Mouse (Mus musculus): Measurements from ENCODE around the gene Scarb2.
A peak's percentile ranks its signal among the peaks of the same experiment; 100 is the strongest.

The Scarb2 gene

DNA sequence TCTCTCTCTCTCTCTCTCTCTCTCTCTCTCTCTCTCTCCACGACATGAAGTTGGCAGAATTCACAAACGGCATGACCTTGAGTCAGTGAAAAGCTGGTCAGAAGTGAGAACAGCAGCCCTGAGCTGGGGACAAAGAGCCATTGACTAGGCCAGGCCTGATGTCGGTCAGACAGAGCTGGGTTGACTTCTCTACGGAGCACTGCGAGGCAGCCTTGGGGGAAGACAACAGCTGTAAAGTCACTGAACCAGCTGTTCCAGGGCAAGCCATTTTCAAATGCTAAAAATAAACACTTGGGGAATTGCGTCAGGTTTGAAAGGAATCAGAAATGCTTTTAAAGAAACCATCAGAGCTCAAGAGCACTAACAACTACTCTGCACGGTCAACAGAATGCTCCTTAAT is 13.2 kb downstream of the Scarb2 start:
- DNase-seq (ENCODE audit: low spot score in 2 of 2): no peak

GRCm38 (mm10) chr5:92490779-92491178 is 15.9 kb downstream of the Scarb2 start:
- DNase-seq (ENCODE audit: low spot score in 2 of 2): no peak

DNA sequence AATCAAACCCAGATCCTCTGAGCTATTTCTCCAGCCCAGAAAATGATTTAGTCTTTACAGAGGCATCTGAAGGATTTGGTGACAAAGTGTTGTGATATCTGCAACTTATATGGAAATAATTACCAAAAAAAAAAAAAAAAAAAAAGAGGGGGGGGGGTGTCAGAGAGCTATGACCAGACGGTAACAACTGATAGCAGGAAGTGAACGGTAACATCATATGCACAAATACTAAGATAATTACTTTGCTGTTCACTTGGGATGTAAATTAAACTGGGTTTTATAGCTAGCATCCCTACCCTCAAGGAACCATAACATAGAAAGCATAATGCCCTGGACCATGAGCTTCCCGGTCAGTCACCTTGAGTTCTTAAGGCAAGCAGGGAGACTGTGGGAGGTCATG is 16.3 kb downstream of the Scarb2 start:
- no peak for DNase-seq (ENCODE audit: low spot score in 2 of 2)

DNA sequence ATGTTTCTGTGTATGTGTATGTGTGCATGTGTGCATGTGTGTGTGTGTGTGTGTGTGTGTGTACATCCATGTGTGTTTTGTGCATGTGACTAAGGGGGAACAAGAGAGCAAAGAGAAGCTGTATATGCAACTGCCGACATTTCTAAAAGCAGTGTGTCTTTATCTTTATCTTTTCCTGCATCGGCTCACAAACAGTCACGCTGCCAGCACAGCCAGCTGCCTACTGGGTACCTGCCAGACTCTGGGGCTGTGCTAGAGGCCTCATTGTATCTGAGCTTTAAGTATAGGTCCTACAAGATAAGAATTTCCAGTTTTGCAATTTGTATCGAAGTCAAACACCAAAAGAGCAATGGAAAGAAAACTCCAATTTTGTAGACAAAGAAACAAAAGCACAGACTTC is 17.1 kb downstream of the Scarb2 start:
- peak in 1 of 2 experiments; percentile 17 for DNase-seq (ENCODE audit: low spot score in 2 of 2)

DNA sequence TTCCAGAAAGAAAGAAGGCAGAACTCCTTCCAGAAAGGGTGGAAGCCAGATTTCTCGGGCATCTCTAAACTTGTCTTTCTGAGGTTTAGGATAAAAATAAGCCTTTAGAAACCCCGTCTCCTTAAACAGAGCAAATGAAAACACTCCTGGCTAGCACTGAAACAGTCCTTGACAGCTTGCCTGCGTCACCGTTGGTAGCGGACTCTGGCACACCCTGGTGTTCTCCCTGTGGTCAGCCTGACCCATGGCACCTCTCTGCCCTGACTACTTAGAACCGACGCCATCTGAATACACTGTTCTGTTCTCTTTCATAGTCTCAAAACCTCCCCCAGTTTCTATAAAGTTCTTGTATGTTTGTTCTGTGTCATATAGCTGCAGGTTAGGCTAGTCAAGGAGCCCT is 17.7 kb downstream of the Scarb2 start:
- no peak for DNase-seq (ENCODE audit: low spot score in 2 of 2)

DNA sequence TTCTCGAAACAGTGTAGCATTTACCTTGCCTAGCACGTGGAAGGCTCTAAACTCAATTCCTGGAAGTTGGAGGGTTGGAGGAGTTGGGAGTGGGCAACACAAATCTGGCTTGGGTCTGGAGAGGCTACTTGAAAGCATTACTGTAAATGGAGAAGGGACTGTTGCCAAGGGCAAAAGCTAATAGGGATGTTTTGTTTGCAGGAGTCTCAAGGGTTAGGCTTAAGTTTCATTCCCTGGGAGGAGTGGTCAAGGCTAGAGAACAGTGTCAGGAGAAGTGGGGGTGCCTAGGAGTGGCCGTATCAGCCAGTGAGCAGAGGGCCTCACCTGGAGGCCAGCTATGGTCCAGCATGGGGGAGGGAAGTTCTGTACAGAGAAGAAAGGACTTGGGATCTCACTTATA is 18.2 kb downstream of the Scarb2 start:
- no peak for DNase-seq (ENCODE audit: low spot score in 2 of 2)

DNA sequence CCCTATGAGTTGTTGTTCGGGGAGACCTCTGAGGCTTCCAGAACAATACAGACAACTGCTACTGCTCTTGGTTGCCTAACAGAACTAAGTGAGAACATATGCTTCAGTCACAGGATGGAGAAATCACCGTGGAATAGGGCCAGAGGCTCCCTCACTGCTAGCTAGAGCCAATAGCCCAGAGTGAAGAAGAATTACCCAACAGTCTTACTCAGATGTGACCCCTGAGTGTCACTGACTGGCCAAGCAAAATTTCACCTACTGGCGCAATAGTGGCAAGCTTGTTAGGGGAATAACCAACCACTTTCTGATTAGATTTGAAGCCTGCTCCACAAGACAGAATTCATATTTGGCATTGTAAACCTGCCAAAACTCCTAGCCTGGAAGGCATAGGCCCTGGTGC is 19.9 kb downstream of the Scarb2 start:
- DNase-seq (ENCODE audit: low spot score in 2 of 2): no peak

DNA sequence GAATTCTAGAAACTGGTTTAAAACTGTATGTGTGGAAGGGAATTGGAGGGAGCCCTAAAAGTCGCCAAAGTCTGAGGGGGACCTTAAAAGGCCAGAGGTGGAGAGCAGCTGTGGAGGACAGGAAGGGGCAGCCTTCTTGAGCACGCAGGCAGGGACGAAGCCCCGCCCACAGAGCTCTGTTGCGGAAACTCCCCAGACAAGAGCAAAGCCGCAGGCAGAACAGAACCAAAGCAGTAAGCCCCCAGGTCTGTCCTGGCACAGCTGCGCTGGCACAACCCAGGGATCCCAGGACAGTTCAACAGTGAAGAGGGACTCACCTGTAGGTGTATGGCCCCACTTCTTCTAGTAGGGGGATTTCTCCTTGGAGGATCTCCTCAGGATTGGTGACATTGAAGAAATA is 21.8 kb downstream of the Scarb2 start:
- DNase-seq (ENCODE audit: low spot score in 2 of 2): no peak

GRCm38 (mm10) chr5:92472863-92473262 is 33.8 kb downstream of the Scarb2 start:
- DNase-seq (ENCODE audit: low spot score in 2 of 2): no peak

DNA sequence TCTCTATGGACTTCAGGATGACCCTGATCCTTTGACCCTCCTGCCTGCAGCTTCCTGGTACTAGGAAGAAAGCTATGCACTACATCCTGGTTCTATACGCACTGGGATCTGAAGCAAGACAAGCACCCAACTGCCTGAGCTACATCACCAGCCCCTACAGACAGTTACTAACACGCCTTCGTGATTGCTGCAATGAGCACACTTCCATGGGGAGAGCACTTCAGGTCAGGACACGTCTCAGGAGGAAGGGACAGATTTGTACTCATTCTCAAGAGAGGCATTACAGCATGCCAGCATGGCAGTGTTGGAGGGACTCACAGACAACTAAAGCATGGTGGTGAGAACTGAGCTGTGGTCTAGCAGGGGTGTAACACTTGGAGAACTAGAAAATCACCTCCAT is 35.1 kb downstream of the Scarb2 start:
- DNase-seq (ENCODE audit: low spot score in 2 of 2): no peak

GRCm38 (mm10) chr5:92469201-92470130 is 37.2 kb downstream of the Scarb2 start:
- DNase-seq (ENCODE audit: low spot score in 2 of 2): no peak

DNA sequence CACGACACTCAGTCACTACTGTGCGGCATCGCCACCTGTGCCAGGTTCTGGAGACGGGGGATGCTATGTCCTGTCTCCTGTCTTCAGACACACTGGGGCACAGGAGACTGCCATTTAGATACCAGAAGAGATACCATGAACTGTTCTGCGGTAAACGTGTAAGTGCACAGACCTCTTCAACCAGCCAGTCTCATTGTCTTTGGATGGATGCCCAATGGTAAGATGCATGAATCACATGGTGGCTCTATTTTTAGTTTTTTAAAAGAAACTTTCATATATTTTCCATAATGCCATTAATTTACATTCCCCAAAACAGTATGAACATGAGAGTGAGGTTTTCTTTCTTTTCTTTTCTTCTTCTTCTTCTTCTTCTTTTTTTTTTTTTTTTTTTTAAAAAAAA is 38.4 kb downstream of the Scarb2 start:
- no peak for DNase-seq (ENCODE audit: low spot score in 2 of 2)

DNA sequence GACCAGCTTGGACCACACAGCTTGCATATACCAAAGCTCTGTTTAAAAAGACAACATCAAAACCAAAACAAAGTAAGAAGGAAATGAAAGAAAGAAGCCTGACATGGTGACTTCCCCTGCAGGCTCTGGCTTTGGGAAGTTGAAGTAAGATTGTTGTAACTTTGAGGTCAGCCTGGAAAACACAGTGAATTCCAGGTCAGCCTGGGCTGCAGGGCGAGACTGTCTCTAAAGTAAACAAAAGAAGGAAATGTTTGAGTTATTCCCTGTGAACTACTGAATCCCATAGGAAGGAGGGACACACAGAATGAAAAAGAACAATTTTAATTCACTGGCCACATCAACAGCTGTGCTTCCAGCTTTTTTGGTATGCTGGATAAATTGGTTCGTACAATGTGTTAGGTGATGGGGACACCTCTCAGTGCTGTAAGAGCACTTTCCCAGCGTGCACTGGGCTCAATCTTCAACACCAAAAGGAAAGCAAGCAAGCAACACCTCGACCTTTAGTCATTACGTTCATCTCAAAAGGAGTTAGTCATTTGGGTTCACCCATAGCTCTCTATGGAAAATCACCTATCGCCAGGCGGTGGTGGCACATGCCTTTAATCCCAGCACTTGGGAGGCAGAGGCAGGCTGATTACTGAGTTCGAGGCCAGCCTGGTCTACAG is 39.4 kb downstream of the Scarb2 start:
- no peak for DNase-seq (ENCODE audit: low spot score in 2 of 2)

DNA sequence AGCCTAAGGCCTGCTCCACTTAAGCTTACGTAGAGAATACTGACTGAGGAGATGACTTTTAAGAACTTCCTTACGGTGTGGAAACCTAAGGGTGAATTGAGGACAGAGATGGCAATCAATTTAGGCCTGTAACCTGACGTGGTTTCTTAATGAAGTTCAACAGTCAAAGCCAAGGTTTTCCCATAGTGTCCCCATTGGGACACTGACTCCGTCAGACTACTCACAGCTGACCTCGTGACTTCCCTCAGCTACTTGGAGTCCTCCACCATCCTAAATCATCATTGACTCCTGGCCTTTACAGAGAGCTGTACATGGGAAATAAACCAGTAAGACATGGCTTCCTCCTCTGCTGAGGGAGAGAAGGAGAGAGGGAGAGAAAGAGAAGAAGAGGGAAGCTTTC is 41.1 kb downstream of the Scarb2 start:
- DNase-seq (ENCODE audit: low spot score in 2 of 2): no peak

GRCm38 (mm10) chr5:92461321-92461720 is 45.3 kb downstream of the Scarb2 start:
- peak; percentile 31 to 61 for DNase-seq (ENCODE audit: low spot score in 2 of 2)

GRCm38 (mm10) chr5:92458726-92459125 is 47.9 kb downstream of the Scarb2 start:
- no peak for DNase-seq (ENCODE audit: low spot score in 2 of 2)

GRCm38 (mm10) chr5:92457410-92457809 is 49.2 kb downstream of the Scarb2 start:
- DNase-seq (ENCODE audit: low spot score in 2 of 2): no peak

DNA sequence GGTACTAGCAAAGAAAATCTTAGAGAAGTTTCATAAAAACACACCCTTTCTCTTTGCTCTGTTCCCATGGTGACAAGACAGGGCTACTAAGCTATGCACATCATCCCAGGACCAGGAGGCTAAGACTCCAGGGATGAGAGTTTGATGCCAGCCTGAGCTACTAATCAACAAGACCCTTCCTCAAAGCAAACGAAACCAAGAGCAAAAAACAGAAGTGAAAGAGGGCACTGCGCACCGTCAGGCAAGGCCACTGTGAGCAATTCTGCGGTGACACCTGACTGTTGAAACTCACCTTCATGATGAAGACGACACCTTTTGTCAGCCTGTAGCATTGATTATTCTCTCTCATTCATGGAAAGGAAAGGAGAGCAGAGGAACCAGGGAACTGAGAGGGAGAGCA is 53.8 kb downstream of the Scarb2 start:
- no peak for DNase-seq (ENCODE audit: low spot score in 2 of 2)

GRCm38 (mm10) chr5:92446736-92447135 is 59.9 kb downstream of the Scarb2 start:
- no peak for DNase-seq (ENCODE audit: low spot score in 2 of 2)

GRCm38 (mm10) chr5:92445016-92445415 is 61.6 kb downstream of the Scarb2 start:
- no peak for DNase-seq (ENCODE audit: low spot score in 2 of 2)

- DNase-seq (ENCODE audit: low spot score in 2 of 2): no peak
These were observed 63.7 kb downstream of the Scarb2 start for GRCm38 (mm10) chr5:92442914-92443313.

DNA sequence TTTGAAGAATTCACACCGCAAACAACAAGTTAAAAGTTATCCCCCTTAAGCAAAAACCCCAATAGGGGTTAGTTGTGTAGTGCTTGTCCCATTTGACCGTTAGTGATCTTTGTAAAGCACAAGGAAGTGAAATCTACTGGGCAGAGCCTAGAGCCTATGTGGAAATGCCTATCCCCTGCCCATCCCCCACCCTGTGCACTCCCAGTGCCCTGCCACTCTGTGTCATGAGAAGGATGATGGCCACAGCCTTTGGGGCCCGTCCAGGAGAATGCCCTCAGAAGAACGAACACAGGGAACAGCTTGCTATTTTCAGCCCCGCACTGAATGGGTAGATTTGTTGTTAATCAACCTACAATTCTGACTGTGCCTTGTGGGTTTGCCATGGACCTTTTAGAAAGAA is 65.1 kb downstream of the Scarb2 start:
- no peak for DNase-seq (ENCODE audit: low spot score in 2 of 2)

GRCm38 (mm10) chr5:92438540-92438939 is 68.1 kb downstream of the Scarb2 start:
- no peak for DNase-seq (ENCODE audit: low spot score in 2 of 2)

Data from cerebellum, postnatal 4 days (tissue).